Mouse (Mus musculus): ENCODE measurements around the gene Ppp1r32. TPM values are rescaled to one million over a fixed set of nuclear protein-coding genes. Genes with fewer than 3 reads are reported as not detected.

Ppp1r32 gene
- 1 to 10 TPM in 1 of 2 experiments, under 1 TPM in 1; 0.40 to 1.3 TPM for total RNA-seq (2021)
- long read RNA-seq, experiment 1: 0 reads
- long read RNA-seq, experiment 2: 0 reads

- no peak for DNase-seq
Observed at GRCm38 (mm10) chr19:10482703-10483102, at the start of gene Ppp1r32. TSS of gene Ppp1r32 (minus strand) at chr19:10482928.

- DNase-seq: no peak
Observed at GRCm38 (mm10) chr19:10530082-10530481, 47.4 kb upstream of the Ppp1r32 start.

- DNase-seq: peak; percentile 22
Observed at GRCm38 (mm10) chr19:10525910-10526309, 43.2 kb upstream of the Ppp1r32 start, which contains the start of gene Sdhaf2. TSS of gene Sdhaf2 (minus strand) at chr19:10526142.

- peak; percentile 88 for DNase-seq
Observed at GRCm38 (mm10) chr19:10525106-10525901, 42.6 kb upstream of the Ppp1r32 start, which contains the start of gene Cpsf7. TSS of gene Cpsf7 (plus strand) at chr19:10525266.

- DNase-seq: no peak
Observed at GRCm38 (mm10) chr19:10524784-10525105, 42.0 kb upstream of the Ppp1r32 start.

- no peak for DNase-seq
Observed at GRCm38 (mm10) chr19:10523483-10524080, 40.9 kb upstream of the Ppp1r32 start.

- DNase-seq: no peak
Observed at GRCm38 (mm10) chr19:10521926-10522325, 39.2 kb upstream of the Ppp1r32 start.

- DNase-seq: no peak
Observed at GRCm38 (mm10) chr19:10520355-10520754, 37.6 kb upstream of the Ppp1r32 start.

- no peak for DNase-seq
Observed at GRCm38 (mm10) chr19:10510759-10511330, 28.1 kb upstream of the Ppp1r32 start.

GRCm38 (mm10) chr19:10502571-10502970, 19.8 kb upstream of the Ppp1r32 start:
- DNase-seq: peak; percentile 20

GRCm38 (mm10) chr19:10500581-10500980, 17.9 kb upstream of the Ppp1r32 start:
- no peak for DNase-seq

- no peak for DNase-seq
Observed at GRCm38 (mm10) chr19:10497512-10498160, 14.9 kb upstream of the Ppp1r32 start.

GRCm38 (mm10) chr19:10496976-10497375, 14.2 kb upstream of the Ppp1r32 start:
- no peak for DNase-seq

- no peak for DNase-seq
Observed at GRCm38 (mm10) chr19:10495670-10496069, 12.9 kb upstream of the Ppp1r32 start.

GRCm38 (mm10) chr19:10486264-10486738, 3.6 kb upstream of the Ppp1r32 start:
- DNase-seq: peak; percentile 27

GRCm38 (mm10) chr19:10479541-10479940, 3.2 kb downstream of the Ppp1r32 start:
- no peak for DNase-seq

GRCm38 (mm10) chr19:10473779-10474178, 8.9 kb downstream of the Ppp1r32 start:
- no peak for DNase-seq

- no peak for DNase-seq
Observed at GRCm38 (mm10) chr19:10472958-10473357, 9.8 kb downstream of the Ppp1r32 start.

- no peak for DNase-seq
Observed at GRCm38 (mm10) chr19:10469171-10469658, 13.5 kb downstream of the Ppp1r32 start.

GRCm38 (mm10) chr19:10464427-10464826, 18.3 kb downstream of the Ppp1r32 start:
- DNase-seq: no peak

- no peak for DNase-seq
Observed at GRCm38 (mm10) chr19:10461584-10461983, 21.1 kb downstream of the Ppp1r32 start.

- no peak for DNase-seq
Observed at GRCm38 (mm10) chr19:10459907-10460306, 22.8 kb downstream of the Ppp1r32 start.
